Mouse (Mus musculus): ENCODE measurements around the gene Ano5. TPM values are rescaled to one million over a fixed set of nuclear protein-coding genes. Genes with fewer than 3 reads are reported as not detected.

Ano5 gene
- total RNA-seq (2014; fragmentation: Nextera tagmentation) (not detected in 2 replicates), total RNA-seq (2017) (0.06 and 0.11 TPM in 2 replicates), polyA plus RNA-seq (2012) (not detected in 2 replicates)

DNA sequence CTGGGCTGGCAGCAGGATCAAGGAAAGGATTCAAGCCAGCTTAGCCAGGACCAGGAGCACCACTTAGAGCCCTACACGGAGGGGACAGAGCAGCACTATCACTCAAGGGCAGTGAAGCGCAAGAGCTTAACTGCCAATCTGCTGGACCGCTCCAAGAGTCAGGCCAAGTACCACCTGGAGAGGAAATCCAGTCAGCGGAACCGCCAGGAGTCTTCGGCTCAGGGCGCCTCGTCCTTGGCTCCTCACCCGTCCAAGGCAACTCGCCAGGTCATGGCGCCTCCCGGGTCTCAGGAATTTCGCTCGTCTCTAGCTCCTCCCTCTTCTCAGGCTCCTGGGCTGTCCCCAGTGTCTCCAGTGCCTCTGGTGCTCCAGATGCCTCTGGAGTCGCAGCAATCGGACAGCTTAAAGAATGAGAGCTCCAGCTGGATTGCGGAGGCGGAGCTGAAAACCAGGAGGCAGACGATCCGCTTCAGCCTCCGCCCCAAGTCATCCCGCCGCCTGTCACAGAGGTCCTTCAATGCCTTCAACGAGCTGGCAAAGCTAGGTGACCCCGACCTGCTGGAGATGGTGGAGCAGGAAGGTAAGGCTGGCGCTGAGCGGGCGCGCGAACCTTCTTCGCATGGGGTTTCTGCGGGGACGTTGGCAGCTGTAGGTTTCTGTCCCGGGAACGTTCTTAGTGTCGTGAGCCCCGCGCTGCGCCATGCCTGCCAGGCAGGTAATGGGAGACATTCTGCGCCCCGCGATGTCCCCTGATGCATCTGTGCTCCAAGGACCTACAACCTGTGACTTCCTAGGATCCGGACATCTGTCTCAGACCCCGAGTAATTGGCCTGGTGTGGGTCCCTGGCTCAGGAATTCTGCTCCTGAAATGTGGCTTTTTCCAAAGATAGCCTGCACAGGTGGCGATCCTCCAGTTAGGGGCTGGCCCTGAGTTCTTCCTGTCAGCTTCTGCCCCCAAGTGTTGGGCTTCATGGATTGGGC is at the start of gene Ano5:
TSS of gene Ano5 (plus strand) at position 359 of the 981 bp plus-strand sequence.
- DNase-seq (ENCODE audit: low spot score) (no peak), ATAC-seq (ENCODE audit: extremely low read depth, insufficient number of reproducible peaks, low FRiP score, poor library complexity, severe bottlenecking) (no peak)
- Histone ChIP-seq H3K36me3 (replicated peaks) (no peaks in the 10 kb centered on the region), H3K4me1 (ENCODE audit: insufficient read depth, low read depth, low read length) (no peaks in the 10 kb centered on the region), H3K9me3 (replicated peaks) (peaks cover 24% of the 10 kb centered on the region), H3K4me3 (ENCODE audit: low read depth, low read length) (no peak within 1 kb of the TSS; the same call in 1 of the 2 replicates), H3K27me3 (ENCODE audit: insufficient read depth, low read length) (no peaks in the 10 kb centered on the region)
- TF ChIP-seq GATA2 (IDR thresholded peaks at IDR 0.05; ENCODE audit: borderline replicate concordance, low read depth, low read length), result no peak
- TF ChIP-seq POLR2AphosphoS5 (IDR thresholded peaks at IDR 0.05; ENCODE audit: insufficient replicate concordance, low read depth, low read length), result no peak
- no peak for TF ChIP-seq GATA1 (IDR thresholded peaks at IDR 0.05; ENCODE audit: borderline replicate concordance, low read length)
- no peak for TF ChIP-seq TAL1 (conservative IDR thresholded peaks at IDR 0.05; ENCODE audit: low read depth, low read length)
- TF ChIP-seq CTCF (IDR thresholded peaks at IDR 0.05; ENCODE audit: low read depth, low read length), result no peak

DNA sequence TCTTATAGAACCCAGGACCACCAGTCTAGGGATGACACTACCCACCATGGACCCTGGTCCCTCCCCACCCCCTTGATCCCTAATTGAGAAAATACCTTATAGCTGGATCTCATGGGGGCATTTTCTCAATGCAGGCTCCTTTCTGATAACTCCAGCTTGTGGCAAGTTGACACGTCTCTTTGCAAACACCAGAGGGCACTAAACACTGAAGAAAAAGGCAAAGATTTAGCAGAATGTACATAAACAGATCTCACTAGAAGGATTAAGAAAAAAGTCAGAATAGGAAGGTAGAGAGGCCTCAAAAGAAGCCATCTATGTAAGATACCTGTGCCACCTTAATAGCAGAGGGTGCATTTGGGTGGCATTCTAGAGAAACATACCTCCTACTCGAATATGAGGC is 11.4 kb upstream of the Ano5 start:
- Histone ChIP-seq H3K27me3 (ENCODE audit: insufficient read depth, low read length) (no peaks in the 10 kb centered on the region), H3K9me3 (replicated peaks) (no peaks in the 10 kb centered on the region; the same call in 1 of the 2 replicates), H3K4me1 (ENCODE audit: insufficient read depth, low read depth, low read length) (no peaks in the 10 kb centered on the region), H3K4me3 (ENCODE audit: low read depth, low read length) (no peak overlapping the region), H3K36me3 (replicated peaks) (no peaks in the 10 kb centered on the region)
- ATAC-seq (ENCODE audit: extremely low read depth, insufficient number of reproducible peaks, low FRiP score, poor library complexity, severe bottlenecking) (no peak), DNase-seq (ENCODE audit: low spot score) (no peak)
- TF ChIP-seq CTCF (IDR thresholded peaks at IDR 0.05; ENCODE audit: low read depth, low read length) (no peak), GATA1 (IDR thresholded peaks at IDR 0.05; ENCODE audit: borderline replicate concordance, low read length) (no peak)

- DNase-seq (ENCODE audit: low spot score) (no peak), ATAC-seq (ENCODE audit: extremely low read depth, insufficient number of reproducible peaks, low FRiP score, poor library complexity, severe bottlenecking) (no peak)
- no peaks in the 10 kb centered on the region for H3K27me3 ChIP-seq (ENCODE audit: insufficient read depth, low read length)
- H3K36me3 ChIP-seq (replicated peaks), result no peaks in the 10 kb centered on the region
- H3K4me3 ChIP-seq (ENCODE audit: low read depth, low read length), result no peak overlapping the region
- H3K9me3 ChIP-seq (replicated peaks), result 0 out of 2 replicates have a peak, but pooled peaks cover 5% of the 10 kb centered on the region
- H3K4me1 ChIP-seq (ENCODE audit: insufficient read depth, low read depth, low read length), result no peaks in the 10 kb centered on the region
- no peak for TF ChIP-seq TAL1 (conservative IDR thresholded peaks at IDR 0.05; ENCODE audit: low read depth, low read length)
- no peak for TF ChIP-seq GATA1 (IDR thresholded peaks at IDR 0.05; ENCODE audit: borderline replicate concordance, low read length)
- no peak for TF ChIP-seq CTCF (IDR thresholded peaks at IDR 0.05; ENCODE audit: low read depth, low read length)
- no peak for TF ChIP-seq POLR2AphosphoS5 (IDR thresholded peaks at IDR 0.05; ENCODE audit: insufficient replicate concordance, low read depth, low read length)
- no peak for TF ChIP-seq GATA2 (IDR thresholded peaks at IDR 0.05; ENCODE audit: borderline replicate concordance, low read depth, low read length)
Observed at GRCm38 (mm10) chr7:51503940-51504339, 6.9 kb upstream of the Ano5 start.

DNA sequence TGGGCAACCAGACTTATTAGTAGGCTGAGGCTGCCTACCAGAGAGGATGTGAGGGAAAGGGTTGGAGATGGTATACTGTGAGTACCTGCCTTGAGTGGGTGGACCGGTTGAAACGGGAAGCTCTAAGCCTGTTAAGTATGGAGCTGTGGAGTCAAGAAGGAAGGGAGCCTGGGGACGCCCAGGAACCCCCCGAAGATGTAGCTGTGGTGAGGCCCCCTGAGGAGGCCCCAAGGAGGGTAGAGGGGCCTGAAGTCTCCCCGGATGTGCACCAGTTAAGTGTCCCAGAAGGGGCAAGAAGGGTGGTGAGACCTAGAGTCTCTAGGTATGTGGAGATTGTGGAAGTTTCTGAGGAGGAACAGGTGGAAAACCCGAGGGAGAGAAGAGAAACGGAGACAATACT is 682 bp upstream of the Ano5 start:
- TF ChIP-seq GATA1 (IDR thresholded peaks at IDR 0.05; ENCODE audit: borderline replicate concordance, low read length), result no peak
- no peak for TF ChIP-seq CTCF (IDR thresholded peaks at IDR 0.05; ENCODE audit: low read depth, low read length)
- no peak for TF ChIP-seq POLR2AphosphoS5 (IDR thresholded peaks at IDR 0.05; ENCODE audit: insufficient replicate concordance, low read depth, low read length)
- DNase-seq (ENCODE audit: low spot score), result no peak

GRCm38 (mm10) chr7:51539344-51539743 is 28.5 kb downstream of the Ano5 start:
- Histone ChIP-seq H3K4me1 (ENCODE audit: insufficient read depth, low read depth, low read length) (no peaks in the 10 kb centered on the region), H3K27me3 (ENCODE audit: insufficient read depth, low read length) (no peaks in the 10 kb centered on the region)
- TF ChIP-seq GATA1 (IDR thresholded peaks at IDR 0.05; ENCODE audit: borderline replicate concordance, low read length) (no peak), POLR2AphosphoS5 (IDR thresholded peaks at IDR 0.05; ENCODE audit: insufficient replicate concordance, low read depth, low read length) (no peak), TAL1 (conservative IDR thresholded peaks at IDR 0.05; ENCODE audit: low read depth, low read length) (no peak), CTCF (IDR thresholded peaks at IDR 0.05; ENCODE audit: low read depth, low read length) (no peak), GATA2 (IDR thresholded peaks at IDR 0.05; ENCODE audit: borderline replicate concordance, low read depth, low read length) (no peak)

More for the DNA sequence above, 682 bp upstream of the Ano5 start:
- Histone ChIP-seq H3K36me3 (replicated peaks) (no peaks in the 10 kb centered on the region), H3K9me3 (replicated peaks) (peaks cover 23% of the 10 kb centered on the region), H3K4me1 (ENCODE audit: insufficient read depth, low read depth, low read length) (no peaks in the 10 kb centered on the region), H3K27me3 (ENCODE audit: insufficient read depth, low read length) (no peaks in the 10 kb centered on the region), H3K4me3 (ENCODE audit: low read depth, low read length) (no peak overlapping the region)
- no peak for ATAC-seq (ENCODE audit: extremely low read depth, insufficient number of reproducible peaks, low FRiP score, poor library complexity, severe bottlenecking)

GRCm38 (mm10) chr7:51540736-51541135 is 29.9 kb downstream of the Ano5 start:
- H3K36me3 ChIP-seq (replicated peaks), result no peaks in the 10 kb centered on the region
- no peaks in the 10 kb centered on the region for H3K27me3 ChIP-seq (ENCODE audit: insufficient read depth, low read length)
- DNase-seq (ENCODE audit: low spot score) (no peak), ATAC-seq (ENCODE audit: extremely low read depth, insufficient number of reproducible peaks, low FRiP score, poor library complexity, severe bottlenecking) (no peak)
- H3K4me3 ChIP-seq (ENCODE audit: low read depth, low read length), result no peak overlapping the region
- TF ChIP-seq TAL1 (conservative IDR thresholded peaks at IDR 0.05; ENCODE audit: low read depth, low read length) (no peak), GATA2 (IDR thresholded peaks at IDR 0.05; ENCODE audit: borderline replicate concordance, low read depth, low read length) (no peak), CTCF (IDR thresholded peaks at IDR 0.05; ENCODE audit: low read depth, low read length) (no peak), GATA1 (IDR thresholded peaks at IDR 0.05; ENCODE audit: borderline replicate concordance, low read length) (no peak), POLR2AphosphoS5 (IDR thresholded peaks at IDR 0.05; ENCODE audit: insufficient replicate concordance, low read depth, low read length) (no peak)
- H3K4me1 ChIP-seq (ENCODE audit: insufficient read depth, low read depth, low read length), result no peaks in the 10 kb centered on the region
- H3K9me3 ChIP-seq (replicated peaks), result peaks cover 5% of the 10 kb centered on the region

More at GRCm38 (mm10) chr7:51539344-51539743, 28.5 kb downstream of the Ano5 start:
- ATAC-seq (ENCODE audit: extremely low read depth, insufficient number of reproducible peaks, low FRiP score, poor library complexity, severe bottlenecking) (no peak), DNase-seq (ENCODE audit: low spot score) (no peak)
- Histone ChIP-seq H3K4me3 (ENCODE audit: low read depth, low read length) (no peak overlapping the region), H3K36me3 (replicated peaks) (no peaks in the 10 kb centered on the region), H3K9me3 (replicated peaks) (peaks cover 8% of the 10 kb centered on the region)
